Mouse (Mus musculus) right cerebral cortex, adult 18-20 months (tissue): ENCODE results near the gene Pdik1l.

Experiments
- DNase-seq: peaks from one replicate; pipeline ENCODE4 v3.0.0; 2022; ENCODE audit warnings: mixed read lengths

Pdik1l gene

DNA sequence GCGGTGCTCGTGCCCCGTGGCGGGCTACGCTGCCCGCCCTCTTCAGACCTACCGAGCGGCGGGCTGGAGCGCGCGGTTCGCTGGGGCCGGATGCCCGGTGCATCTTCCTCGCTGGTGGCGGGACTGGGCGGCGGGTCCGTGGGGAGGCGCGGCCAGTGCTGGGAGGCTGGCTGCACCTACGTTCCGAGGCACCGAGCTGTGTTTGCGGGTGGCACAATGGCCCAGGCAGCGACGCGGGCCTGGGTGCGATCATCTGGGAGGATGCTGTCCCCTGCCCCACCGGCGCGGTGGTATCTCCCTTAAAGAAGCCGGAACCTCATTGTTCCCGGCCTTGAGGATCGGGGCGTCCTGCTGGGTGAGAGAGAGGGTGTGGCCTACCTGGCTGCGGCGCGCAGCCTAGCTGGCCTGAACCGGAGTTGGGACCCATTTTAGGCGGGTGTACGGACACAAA is at the start of gene Pdik1l:
Gene Pdik1l, minus strand, starts transcription at position 321 of the 451 bp plus-strand sequence.
- DNase-seq = peak; percentile 72

DNA sequence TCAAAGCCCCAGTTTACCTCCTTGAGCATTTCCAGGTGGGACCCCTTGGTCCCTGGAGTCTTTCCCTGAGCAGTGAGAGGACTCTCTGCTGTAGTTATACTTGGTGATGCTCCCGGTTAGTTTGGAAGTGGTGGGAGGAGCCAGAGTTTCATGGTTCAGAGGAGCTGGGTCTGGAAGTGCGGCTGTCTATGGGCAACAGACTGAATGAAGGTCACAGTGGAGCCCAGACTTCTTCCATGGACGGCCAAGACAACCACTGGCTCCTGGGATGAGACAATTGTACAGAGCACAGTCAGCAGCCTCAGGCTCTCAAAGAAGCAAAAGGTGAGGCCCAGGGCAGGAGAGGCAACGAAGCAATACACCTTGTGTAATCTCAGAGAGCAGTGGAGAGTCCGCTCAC is 42.6 kb upstream of the Pdik1l start:
- no peak for DNase-seq

DNA sequence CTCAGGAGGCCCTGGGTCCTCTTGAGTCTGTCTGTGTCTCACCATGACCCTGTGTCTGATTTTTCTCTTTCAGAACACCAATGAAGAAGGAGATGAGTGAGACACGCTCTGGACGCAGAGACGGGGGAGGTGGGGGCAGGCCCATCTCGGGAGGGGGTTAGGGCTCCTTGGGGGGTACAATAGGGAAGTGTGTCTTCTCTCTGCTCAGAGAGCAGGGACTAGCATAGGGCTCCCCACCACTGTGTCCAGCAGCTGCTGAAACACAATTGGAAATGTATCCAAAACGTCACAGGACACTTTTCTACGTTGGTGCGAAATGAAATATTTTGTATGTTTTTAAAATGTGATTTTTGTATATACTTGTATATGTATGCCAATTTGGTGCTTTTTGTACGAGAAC is 41.1 kb upstream of the Pdik1l start:
- DNase-seq = no peak

DNA sequence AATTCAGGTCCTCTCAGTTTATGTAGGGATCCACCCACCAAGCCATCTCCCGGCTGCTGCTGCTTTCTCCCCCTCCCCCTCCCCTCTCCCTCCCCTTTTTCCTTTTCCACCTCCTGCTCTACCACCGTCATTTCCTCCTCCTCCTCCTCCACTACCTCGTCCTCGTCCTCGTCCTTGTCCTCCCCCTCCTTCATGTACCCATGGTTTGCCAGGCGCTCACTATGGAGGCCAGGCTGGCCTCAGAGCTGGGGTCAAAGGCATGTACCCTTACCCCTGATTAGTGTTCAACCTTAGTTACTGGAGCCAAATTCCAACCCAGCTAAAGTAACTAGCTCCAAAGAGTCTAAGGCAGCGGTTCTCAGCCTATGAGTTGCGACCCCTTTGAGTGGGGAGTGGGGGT is 40.5 kb upstream of the Pdik1l start:
- no peak for DNase-seq

DNA sequence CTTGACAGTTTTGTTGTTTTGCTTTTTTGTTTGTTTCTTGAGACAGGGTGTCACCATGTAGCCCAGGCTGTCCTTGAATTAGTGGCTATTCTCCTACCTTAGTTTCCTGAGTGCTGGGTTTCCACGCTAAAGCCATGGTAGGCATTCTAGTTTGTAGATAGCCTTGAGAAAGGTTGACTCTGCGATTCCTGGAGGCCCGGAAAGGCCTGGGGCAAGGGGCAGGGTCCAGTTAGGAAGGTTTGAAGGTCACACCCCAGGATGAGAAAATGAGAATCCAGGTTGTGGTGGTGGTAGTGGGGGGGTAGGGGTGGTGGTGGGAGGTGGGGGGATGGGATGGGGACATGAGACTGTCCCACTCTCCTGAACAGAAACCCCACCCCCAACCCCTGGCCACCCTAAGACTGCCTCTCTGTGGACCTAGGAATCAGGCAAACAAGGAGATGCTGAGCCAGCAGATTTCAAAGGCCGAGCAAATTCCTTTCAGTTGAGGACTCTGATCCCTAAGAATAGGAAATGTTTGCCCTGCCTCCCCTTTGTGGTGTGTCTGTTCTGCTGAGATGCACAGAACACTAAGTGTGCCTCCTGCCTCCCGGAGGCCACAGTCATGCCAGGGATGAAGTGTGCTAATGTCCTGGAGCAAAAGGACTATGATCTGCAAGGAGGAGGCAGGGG is 39.3 kb upstream of the Pdik1l start:
- no peak for DNase-seq

DNA sequence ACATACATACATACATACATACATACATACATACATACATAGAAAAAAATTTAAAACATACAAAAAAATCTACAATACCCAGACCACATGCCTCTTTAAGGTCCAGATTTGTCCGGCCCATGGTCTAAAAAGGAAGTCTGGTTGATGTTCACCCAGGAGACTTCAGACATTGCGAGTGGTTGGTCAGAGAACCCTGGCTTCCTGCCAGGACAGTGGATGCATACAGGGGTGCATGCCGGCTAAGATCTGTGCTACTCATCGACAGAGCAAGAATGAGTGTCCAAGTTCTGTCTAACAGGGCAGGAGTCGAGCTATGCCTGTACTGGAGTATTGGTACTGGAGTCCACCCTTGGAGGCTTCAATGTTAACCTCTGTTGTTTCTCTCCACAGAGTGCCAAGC is 37.0 kb upstream of the Pdik1l start:
- DNase-seq = no peak

DNA sequence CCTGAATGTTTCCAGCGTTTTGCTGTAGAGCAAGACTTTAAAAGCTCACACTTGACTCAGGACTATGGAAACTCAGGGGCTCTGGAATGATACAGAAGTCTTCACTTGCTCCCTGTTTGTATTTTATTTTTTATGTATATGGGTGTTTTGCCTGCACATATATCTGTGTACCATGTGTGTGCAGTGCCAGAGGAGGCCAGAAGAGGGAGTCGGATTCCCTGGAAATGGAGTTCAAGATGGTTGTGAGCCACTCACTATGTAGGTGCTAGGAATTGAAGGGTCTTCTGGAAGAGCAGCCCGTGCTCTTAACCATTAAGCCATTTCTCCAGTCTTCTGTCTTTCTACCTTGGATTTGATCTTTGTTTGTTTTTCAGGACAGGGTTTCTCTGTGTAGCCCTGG is 33.8 kb upstream of the Pdik1l start:
- no peak for DNase-seq

DNA sequence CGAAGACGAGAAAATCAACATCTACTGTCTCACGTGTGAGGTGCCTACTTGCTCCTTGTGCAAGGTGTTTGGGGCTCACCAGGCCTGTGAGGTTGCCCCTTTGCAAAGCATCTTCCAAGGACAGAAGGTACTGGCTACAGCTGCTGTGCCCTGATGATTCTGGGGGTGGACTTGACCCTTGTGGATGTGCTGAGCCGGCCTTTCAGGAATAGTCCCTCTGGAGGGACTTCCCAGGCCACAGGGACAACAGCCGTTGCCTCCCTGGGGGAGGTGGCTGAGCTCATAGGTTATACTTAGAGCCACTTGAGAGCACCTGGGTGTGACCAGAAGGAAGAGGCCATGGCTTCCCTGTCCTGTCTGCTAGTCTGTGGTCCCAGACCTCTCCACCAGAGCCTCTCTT is 32.0 kb upstream of the Pdik1l start:
- no peak for DNase-seq

DNA sequence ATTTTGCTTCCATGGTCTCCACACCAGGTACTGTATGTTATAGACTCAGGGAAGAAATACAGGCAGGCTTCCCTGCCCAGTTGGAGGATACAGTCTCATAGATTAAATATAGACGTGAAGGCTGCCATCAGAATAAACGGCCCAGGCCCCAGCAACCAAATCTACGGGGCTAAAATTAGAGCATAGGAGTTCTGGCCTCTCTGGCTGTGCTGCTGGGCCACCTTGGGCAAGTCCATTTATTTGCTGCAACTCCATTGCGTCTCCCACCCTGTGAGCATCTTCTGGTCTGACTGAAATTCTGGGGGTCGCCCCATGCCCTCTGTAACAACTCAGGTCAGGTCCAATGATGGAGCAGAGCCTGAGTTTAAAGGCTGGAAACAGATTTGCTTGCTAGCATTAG is 31.4 kb upstream of the Pdik1l start:
- no peak for DNase-seq

DNA sequence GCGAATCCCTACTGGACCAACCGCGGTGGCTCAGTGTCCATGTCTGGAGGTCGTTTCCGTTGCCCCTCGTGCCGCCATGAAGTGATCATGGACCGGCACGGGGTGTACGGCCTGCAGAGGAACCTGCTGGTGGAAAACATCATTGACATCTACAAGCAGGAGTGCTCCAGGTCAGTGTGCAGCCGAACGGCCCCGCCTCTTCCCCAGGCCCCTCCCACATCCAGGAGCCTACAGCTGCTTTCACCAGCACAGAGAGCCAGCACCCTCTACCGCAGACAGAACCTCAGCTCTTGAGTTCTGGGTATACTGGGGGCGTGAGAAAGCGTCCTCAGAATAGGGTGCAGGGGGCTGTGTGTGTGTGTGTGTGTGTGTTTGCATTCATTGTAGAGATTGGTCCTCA is 28.7 kb upstream of the Pdik1l start:
- no peak for DNase-seq

DNA sequence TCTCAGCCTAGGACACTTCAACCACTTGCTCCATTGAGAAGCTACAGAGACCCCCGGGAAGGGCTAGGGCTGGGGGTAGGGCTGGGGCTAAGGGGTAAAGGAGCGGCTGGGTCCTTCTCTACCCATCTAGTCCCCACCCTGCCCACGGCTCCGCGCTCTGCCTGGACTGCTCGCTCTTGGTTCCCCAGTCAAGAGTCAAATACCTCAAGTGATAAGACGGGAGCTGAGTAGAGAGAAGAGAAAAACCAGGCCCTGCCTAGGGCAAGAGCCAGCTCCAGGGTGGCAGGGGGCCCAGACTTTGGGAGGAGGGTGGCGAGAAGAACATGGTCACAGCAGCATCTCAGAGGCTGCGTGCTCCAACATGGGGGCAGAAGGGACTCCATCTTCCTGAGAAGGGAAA is 27.8 kb upstream of the Pdik1l start:
- DNase-seq = no peak

DNA sequence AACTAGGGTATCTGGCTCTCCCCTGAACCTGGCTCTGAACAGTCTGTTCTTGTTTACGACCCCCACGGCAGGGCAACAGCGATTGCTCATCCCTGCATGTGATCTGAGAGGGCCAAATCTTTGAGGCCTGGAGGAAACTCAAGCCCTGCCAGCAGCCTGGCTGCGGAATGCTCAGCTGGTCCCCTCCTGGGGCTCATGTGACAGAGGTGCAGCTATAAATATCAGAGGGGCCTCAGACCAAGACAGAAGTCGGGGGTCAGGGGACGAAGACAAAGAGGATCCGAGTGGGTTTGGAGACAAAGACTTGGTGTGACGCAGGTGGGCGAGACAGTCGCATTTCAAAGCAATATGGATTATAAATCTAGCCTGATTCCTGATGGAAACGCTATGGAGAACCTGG is 27.2 kb upstream of the Pdik1l start, which contains the start of gene Trim63:
Gene Trim63, plus strand, starts transcription at position 245 of the 400 bp plus-strand sequence.
- DNase-seq = no peak

DNA sequence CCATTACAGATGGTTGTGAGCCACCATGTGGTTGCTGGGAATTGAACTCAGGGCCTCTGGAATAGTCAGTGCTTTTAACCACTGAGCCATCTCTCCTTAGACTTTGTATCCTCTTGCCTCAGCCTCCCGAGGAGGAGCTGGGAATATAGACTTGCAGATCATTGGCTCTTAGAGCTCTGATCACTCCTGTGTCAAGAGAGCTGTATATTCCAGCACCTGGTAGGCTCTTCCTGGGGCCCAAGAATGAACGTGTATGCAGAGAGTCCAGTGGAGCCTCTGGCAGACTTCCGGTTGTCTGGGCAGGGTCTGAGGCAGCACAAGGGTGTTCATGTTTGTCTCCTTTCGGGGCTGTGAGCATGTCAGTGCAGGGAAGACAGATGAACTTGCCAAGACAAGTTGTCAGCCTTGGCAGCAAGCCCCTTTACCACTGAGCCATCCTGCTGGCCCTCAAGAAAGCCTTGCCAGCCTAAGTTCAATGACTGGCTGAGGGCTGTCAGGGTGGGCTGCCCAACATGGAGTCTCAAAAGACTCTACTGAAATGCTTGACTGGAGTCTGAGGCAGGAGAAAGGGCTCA is 26.5 kb upstream of the Pdik1l start:
- DNase-seq = no peak

DNA sequence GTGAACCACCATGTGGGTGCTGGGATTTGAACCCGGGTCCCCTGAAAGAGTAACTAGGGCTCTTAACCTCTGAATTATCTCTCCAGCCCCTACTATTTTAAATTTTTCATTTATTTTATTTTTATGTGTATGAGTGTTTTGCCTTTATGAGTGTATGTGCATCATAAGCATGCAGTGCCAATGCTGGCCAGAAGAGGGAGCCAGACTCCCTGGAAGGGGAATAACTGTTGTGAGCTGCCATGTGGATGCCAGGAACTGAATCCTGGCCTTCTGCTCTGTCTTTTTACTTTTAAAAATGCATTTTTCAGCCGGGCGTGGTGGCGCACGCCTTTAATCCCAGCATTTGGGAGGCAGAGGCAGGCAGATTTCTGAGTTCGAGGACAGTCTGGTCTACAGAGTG is 25.2 kb upstream of the Pdik1l start:
- DNase-seq = no peak

DNA sequence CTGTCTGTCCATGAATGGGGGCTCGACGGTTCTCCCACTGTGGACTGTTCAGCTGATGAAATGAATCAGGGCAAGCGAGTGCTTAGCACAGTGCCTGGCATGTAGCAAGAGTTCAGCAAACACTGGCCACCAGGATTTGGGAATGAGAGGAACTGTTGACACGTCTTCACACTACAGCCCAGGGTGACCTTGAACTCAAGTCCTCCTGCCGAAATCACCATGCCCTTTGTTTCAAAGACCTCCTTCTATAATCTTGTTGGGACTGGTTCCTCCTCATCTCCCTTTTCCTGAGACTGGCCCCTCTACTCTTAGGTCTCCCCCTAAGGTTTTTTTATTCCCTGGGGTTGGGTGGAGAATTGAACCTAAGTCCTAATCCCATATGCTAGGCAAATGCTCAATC is 24.6 kb upstream of the Pdik1l start:
- DNase-seq = no peak

DNA sequence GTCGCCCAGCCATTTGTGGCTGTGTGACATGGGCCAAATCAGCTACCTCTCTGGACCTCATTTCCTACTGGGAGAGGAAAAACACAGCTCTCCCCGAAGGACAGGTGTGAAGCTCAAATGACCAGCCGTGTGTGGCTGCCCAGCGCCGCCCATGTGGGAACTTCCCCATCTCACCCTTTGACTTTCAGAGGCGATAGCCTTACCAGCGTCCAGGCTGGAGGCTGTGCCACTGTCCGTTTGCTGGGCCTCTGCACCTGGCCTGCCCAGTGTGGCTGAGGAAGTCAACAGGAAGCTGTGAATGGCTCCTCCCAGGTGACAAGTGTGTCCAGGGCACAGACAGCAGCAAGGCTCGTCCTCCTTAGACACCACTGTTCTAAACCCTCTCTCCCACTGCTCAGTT is 24.1 kb upstream of the Pdik1l start:
- no peak for DNase-seq

DNA sequence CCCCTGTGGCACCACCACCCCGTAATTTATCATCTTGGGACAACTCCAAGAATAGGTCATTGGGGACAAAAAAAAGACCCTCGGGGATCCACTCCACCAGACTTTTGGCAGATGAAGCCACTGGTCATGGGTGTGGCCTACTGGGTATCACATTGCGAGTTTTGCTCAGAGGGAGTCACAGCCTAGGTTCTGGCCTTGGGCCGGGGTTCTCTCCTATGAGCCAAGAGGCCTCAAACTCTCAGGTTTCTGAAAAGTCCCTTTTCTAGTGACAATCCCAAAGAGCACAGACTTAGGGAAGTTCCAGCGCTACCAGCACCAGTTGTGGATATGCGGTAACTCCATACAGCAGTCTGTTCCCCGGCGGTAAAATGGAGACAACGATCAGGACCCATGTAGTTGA is 23.0 kb upstream of the Pdik1l start:
- DNase-seq = no peak

DNA sequence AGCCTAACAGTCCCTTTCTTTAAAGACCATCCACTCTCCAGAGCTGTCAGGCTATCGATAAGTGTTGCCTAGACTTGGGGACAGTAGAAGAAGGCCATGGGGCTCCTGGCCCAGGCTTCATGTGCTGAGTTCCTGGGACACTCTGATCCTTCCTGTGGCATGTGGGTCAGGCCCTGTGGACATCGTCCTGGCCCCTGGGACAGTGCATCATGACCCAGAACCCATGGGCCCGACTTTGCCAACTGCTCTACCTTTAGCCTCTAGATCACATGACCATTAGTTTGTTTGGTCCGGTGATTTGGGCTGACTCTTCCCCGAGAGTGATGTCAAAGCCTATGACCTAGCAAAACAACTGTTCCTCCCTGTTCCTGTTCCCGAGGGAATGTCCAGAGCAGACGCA is 22.4 kb upstream of the Pdik1l start:
- DNase-seq = no peak

DNA sequence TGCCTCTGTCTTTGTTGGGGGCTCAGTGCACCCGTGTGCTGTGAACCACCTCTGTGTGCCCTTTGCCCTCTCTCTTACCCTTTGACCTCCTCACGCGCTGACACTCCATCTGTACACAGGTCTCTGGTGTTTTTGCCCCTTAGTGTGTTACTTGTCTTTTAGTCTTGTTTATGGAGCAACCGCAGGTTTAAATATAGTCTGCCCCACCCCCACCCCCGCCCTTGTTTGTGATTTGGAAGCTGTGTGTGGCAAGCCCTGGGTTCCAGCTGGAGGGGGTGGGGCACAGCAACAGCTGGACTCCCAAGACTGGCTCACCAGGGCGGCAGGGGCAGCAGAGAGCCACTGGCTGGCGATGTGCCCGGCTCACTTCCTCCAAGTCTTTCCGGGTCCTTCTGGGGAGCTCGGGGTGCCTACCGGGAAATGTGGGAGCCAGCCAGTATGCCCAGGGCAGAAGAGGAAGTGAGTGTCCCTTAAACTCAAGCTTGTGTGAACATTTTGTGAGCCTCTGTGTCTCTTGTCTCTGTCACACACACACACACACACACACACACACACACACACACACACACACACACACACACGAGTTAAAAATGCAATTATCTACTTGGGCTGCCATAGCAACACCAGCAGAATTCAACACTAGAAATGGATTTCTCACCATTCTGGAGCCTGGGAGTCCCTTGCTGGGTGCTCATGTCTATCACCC is 19.8 kb upstream of the Pdik1l start:
- peak; percentile 37 for DNase-seq

DNA sequence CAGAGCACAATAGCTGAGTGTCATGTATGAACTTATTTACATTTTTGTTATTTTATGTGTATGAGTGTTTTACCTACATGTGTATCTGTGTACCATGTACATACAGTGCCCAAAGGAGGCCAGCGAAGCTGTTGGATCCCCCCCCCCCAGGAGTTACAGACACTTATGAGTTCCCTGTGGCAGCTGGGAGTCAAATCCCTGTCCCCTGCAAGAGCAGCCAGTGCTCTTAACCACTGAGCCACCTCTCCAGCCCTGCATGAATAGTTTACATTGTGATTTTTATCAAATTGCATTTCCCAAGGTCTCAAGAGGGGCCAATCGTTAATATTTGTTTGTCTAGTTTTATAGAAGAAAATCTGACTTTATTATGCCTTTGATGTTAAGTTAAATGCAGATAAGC is 19.3 kb upstream of the Pdik1l start:
- no peak for DNase-seq

DNA sequence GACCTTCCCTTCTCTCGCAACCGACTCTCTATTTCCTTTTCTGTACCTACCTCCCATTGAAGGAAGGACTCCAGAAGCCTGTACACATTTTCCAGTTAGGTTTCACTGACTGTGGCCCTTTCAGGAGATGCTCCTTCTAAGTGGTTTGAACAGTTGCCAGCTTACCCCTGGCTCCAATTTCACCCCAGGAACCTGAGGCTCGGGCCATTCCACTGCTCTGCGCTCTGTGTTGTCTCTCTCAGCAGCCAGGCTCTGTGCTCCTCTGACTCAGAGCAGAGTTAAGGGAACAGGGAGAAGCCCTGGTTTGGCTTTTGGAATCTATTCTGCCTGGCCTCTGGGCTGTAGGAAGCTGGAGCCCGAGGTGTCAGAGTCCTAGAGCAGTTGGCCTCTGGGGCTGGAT is 14.4 kb upstream of the Pdik1l start:
- DNase-seq = no peak

DNA sequence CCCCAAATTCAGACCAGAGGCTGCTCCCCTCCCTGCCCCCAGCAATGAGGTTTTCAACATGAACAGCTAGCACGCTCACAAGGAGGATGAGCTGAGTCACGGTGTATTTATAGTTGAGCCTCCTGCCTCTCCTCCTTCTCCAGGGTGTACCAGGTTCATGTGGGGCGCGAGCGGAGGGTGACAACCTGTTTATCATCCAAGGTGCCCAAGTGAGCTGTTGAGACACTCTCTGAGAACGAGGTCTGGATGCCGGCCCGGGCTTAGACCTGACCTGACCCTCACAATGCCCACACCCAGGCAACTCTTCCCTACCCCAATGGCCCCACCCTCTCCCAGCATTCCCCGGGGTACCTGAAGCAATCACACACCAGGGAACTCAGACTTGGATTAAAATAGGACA is 12.6 kb upstream of the Pdik1l start:
- peak; percentile 79 for DNase-seq

DNA sequence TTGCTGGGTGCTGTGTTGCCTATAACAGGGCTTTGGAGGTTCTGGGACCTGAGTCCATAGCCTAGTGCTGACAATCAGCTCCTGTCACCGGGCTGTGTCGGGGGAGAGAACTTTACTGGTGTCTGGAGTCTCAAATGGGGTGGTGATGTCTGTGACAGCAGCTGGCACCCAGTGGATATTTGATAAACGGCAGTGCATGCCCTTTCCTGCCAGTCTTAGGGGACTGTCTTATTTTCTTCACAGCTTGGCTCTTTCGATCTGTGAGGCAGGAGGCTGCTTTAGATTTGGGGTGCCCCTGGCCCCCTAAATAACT is 11.8 kb upstream of the Pdik1l start:
- DNase-seq = no peak

DNA sequence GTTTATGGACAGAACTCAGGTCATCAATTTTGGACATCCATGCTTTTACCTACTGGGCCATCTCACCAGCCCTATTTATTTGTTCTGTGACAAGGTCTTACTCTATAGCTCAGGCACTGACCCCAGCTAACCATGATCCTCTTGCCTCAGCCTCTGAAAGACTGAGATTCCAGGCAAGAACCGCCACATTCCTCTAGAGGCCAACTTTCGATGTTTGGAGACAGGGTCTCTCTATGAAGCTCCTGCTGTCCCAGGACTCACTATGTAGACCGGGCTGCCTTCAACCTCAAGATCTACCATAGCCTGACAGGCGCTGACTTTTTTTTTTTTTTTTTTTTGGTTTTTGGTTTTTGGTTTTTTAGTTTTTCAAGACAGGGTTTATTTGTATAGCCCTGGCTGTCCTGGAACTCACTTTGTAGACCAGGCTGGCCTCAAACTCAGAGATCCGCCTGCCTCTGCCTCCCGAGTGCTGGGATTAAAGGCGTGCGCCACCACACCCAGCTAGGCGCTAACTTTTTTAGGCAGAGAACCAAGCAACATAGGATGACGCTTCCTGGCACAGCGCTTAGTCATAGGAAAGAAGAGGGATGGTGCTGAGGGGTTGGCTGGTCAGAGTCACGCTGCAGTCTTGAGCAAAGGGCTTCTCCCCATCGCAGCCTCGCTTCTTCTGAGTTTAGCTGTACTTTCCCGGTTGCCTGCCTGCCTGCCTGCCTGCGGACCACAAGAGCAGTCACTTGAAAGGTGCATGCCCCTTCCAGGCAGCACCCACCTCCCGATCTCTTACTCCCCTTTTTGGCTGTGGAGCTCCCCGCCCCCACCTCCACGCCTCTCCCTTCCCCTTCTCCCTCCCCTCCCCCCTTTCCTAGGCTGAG is 11.2 kb upstream of the Pdik1l start:
- peak; percentile 17 for DNase-seq
